Mouse (Mus musculus) heart, embryonic 16.5 days (tissue): ENCODE measurements around the gene Fdps. TPM values are rescaled to one million over a fixed set of nuclear protein-coding genes. Genes with fewer than 3 reads are reported as not detected.

Source experiments
- polyA plus RNA-seq: library from polyadenylated mRNA; unstranded; fragments of >200 nt; fragmentation: Nextera tagmentation; extraction: Ambion mirVana; gene quantifications from 2 replicates; pipeline ENCODE4 v1.2.1, GENCODE M21; 2015

Gene Fdps
- polyA plus RNA-seq, 1 experiment from 2014 or later = 116 TPM

Other genes starting within 250 kb of the Fdps start
- 46.2 and 47.5 TPM in 2 replicates for gene Msto1, start 188.0 kb downstream of the Fdps start, polyA plus RNA-seq
- gene Ash1l, start 151.3 kb downstream of the Fdps start, polyA plus RNA-seq = 14.5 and 15.6 TPM in 2 replicates
- 145 and 148 TPM in 2 replicates for gene Dap3, start 150.8 kb downstream of the Fdps start, polyA plus RNA-seq
- gene Rusc1, start 8.6 kb downstream of the Fdps start, polyA plus RNA-seq = 8.1 and 10.2 TPM in 2 replicates
- not detected in 2 replicates for gene Gm43738, start 860 bp downstream of the Fdps start, polyA plus RNA-seq
- 0.20 and 0.64 TPM in 2 replicates for gene Pklr, start 34.2 kb upstream of the Fdps start, polyA plus RNA-seq
- gene Hcn3, start 58.2 kb upstream of the Fdps start, polyA plus RNA-seq = 0.70 and 0.76 TPM in 2 replicates
- 15.9 and 17.9 TPM in 2 replicates for gene Clk2, start 62.8 kb upstream of the Fdps start, polyA plus RNA-seq
- 89.5 and 93.9 TPM in 2 replicates for gene Scamp3, start 75.5 kb upstream of the Fdps start, polyA plus RNA-seq
- gene Fam189b, start 81.2 kb upstream of the Fdps start, polyA plus RNA-seq = 17.7 TPM in 2 replicates
- gene Gba, start 101.0 kb upstream of the Fdps start, polyA plus RNA-seq = 33.2 and 33.3 TPM in 2 replicates
- gene Thbs3, start 113.2 kb upstream of the Fdps start, polyA plus RNA-seq = 24.0 TPM in 2 replicates
- 120 and 127 TPM in 2 replicates for gene Mtx1, start 125.1 kb upstream of the Fdps start, polyA plus RNA-seq
- gene Muc1, start 127.1 kb upstream of the Fdps start, polyA plus RNA-seq = 3.3 and 11.3 TPM in 2 replicates
- 202 and 234 TPM in 2 replicates for gene Krtcap2, start 144.0 kb upstream of the Fdps start, polyA plus RNA-seq
- 1.1 and 1.3 TPM in 2 replicates for gene Trim46, start 144.3 kb upstream of the Fdps start, polyA plus RNA-seq
- 65.3 and 79.6 TPM in 2 replicates for gene Dpm3, start 157.4 kb upstream of the Fdps start, polyA plus RNA-seq
- 44.8 and 51.1 TPM in 2 replicates for gene Slc50a1, start 168.6 kb upstream of the Fdps start, polyA plus RNA-seq
- 34.4 and 45.5 TPM in 2 replicates for gene Efna1, start 179.2 kb upstream of the Fdps start, polyA plus RNA-seq
- 0.89 and 1.1 TPM in 2 replicates for gene Efna3, start 221.0 kb upstream of the Fdps start, polyA plus RNA-seq
- gene Efna4, start 236.1 kb upstream of the Fdps start, polyA plus RNA-seq = 5.2 and 7.3 TPM in 2 replicates
- 61.5 and 73.6 TPM in 2 replicates for gene Adam15, start 248.0 kb upstream of the Fdps start, polyA plus RNA-seq